Mouse (Mus musculus): ENCODE measurements at regions not wholly inside any gene's neighbourhood (a gene's known extent, or its start where the extent isn't known, plus 50 kb on each side); places are given as distances from the start of the nearest gene placed in this dataset.
A peak's percentile ranks its signal among the peaks of the same experiment; 100 is the strongest.

- DNase-seq (ENCODE audit: low spot score in 2 of 2) = peak; percentile 7
These were observed 439.2 kb downstream of the Tmem182 start for GRCm38 (mm10) chr1:41244627-41245026.

GRCm38 (mm10) chr1:41264214-41264613 is 458.8 kb downstream of the Tmem182 start:
- DNase-seq (ENCODE audit: low spot score in 2 of 2) = no peak

GRCm38 (mm10) chr1:41271111-41271730 is 465.8 kb downstream of the Tmem182 start:
- no peak for DNase-seq (ENCODE audit: low spot score in 2 of 2)

DNA sequence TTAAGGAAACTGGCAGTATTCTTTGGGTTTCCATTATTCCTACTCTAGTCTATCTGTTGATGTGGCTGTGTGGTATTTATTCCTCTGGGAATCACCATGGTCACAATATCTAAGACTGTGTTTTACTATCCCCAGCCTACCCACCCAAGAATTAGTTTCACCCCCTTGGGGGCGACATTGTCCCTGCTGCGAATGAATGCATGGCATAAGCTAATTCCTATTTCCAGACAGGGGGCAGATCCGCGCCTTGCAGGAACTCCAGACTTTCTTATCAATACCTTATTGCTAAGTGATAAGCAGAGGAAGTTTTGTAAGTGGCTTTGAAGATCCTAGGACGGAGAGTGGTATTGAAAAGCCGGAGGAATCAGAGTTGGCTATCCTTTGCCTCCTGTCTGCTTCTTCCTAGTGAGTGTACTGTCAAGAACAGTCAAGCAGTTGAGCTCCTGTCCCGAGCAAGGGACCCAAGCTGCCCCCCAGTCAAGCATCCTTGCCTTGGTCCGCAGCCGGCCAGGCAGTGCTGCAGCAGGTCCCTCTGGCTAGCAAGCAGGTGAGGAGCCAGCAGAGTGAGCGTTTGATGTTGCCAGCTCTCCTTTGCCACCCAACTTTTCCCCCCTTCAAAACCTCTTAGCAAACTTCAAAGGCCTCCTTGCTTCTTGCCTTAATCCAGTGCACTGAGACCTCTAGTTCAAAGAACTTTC is 469.3 kb downstream of the Tmem182 start:
- peak in 1 of 2 experiments; percentile 36 for DNase-seq (ENCODE audit: low spot score in 2 of 2)

DNA sequence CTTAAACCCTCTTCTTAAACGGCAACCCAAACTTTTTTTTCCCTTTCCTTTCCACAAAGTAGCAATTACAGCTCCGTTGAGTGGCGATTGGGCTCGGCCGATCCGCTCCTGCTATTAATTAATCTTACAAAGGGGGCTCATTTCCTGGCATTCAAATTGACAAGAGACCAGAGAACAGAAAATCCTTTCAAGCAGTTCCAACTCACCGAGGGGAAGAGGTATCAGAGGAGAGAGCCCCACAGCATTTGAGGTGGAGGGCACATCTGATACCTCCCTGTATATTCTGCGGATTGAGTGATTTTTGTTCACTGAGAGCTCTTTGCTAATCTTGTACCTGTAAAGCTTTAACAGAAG is 469.8 kb downstream of the Tmem182 start:
- no peak for DNase-seq (ENCODE audit: low spot score in 2 of 2)

GRCm38 (mm10) chr1:41275642-41276041 is 470.2 kb downstream of the Tmem182 start:
- no peak for DNase-seq (ENCODE audit: low spot score in 2 of 2)

GRCm38 (mm10) chr1:41276303-41276702 is 470.9 kb downstream of the Tmem182 start:
- DNase-seq (ENCODE audit: low spot score in 2 of 2) = no peak

GRCm38 (mm10) chr1:41285221-41285620 is 479.8 kb downstream of the Tmem182 start:
- no peak for DNase-seq (ENCODE audit: low spot score in 2 of 2)

DNA sequence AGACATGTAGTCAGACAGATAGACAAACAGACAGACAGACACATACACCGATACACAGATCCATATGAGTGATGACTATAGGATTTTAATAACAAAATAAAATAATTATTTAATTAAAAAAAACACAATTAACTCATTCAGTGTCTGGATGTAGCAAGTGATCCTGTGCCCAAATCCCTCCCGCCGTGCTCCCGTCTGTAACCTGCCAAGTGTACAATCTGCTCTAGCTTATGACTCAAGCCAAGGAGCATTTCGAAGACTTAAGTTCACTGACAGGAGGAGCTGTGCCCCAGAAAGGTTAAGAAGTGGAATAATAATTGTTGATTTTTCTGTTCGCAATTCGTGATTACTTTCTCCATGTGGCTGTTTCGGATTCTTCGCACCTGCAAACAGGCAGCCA is 480.8 kb downstream of the Tmem182 start:
- DNase-seq (ENCODE audit: low spot score in 2 of 2) = no peak

DNA sequence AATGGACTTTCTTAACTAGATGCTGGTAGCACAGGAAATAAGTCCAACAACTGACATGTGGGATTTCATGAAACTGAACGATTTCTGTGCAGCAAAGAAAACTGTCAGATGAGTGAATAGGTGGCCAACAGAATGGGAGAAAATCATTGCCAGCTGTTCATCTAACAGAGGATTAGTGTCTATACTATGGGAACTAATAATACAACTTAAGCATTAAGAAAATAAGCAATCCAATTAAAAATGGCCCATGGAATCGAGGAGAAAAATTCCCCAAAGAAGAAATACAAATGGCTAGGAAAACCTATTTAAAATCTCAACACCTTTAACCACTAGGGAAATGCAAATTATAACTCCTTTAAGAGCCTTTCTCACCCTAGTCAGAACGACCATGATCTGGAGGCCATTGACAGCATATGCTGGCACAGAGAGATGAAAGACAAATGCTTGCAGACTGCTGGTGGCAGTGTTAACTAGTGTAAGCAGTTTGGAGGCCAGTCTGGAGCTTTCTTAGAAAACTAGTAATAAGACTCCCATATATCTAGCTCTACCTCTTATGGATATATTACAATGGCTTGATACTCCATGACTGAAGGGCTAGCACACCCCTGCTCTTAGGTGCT is 521.6 kb downstream of the Tmem182 start:
- DNase-seq (ENCODE audit: low spot score in 2 of 2) = no peak

GRCm38 (mm10) chr1:41349798-41350758 is 544.7 kb downstream of the Tmem182 start:
- no peak for DNase-seq (ENCODE audit: low spot score in 2 of 2)

- DNase-seq (ENCODE audit: low spot score in 2 of 2) = no peak
These were observed 553.7 kb downstream of the Tmem182 start for GRCm38 (mm10) chr1:41359061-41359460.

DNA sequence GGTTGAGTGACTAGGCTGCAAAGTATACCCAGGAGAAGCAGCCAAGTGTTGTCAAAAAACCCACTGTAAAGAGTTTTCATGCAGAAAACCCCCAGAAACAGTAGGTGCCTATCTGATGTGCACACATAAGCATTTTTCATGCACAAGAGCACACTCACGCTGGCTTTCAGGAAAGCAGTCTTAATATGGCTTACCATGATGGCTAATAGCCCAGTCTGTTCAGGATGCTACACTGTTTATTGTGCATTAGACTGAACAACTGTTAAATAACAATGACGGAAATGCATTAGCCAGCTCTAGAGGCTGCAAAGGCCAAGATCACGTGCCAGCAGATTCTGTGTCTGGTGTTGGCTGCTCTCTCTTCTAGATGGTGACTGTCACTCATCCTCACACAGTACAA is 556.1 kb downstream of the Tmem182 start:
- DNase-seq (ENCODE audit: low spot score in 2 of 2) = no peak

- no peak for DNase-seq (ENCODE audit: low spot score in 2 of 2)
These were observed 574.6 kb downstream of the Tmem182 start for GRCm38 (mm10) chr1:41380013-41380412.

- no peak for DNase-seq (ENCODE audit: low spot score in 2 of 2)
These were observed 576.1 kb downstream of the Tmem182 start for GRCm38 (mm10) chr1:41381487-41381886.

GRCm38 (mm10) chr1:41384731-41385130 is 579.3 kb downstream of the Tmem182 start:
- DNase-seq (ENCODE audit: low spot score in 2 of 2) = no peak

- no peak for DNase-seq (ENCODE audit: low spot score in 2 of 2)
These were observed 581.0 kb downstream of the Tmem182 start for GRCm38 (mm10) chr1:41386435-41386834.

DNA sequence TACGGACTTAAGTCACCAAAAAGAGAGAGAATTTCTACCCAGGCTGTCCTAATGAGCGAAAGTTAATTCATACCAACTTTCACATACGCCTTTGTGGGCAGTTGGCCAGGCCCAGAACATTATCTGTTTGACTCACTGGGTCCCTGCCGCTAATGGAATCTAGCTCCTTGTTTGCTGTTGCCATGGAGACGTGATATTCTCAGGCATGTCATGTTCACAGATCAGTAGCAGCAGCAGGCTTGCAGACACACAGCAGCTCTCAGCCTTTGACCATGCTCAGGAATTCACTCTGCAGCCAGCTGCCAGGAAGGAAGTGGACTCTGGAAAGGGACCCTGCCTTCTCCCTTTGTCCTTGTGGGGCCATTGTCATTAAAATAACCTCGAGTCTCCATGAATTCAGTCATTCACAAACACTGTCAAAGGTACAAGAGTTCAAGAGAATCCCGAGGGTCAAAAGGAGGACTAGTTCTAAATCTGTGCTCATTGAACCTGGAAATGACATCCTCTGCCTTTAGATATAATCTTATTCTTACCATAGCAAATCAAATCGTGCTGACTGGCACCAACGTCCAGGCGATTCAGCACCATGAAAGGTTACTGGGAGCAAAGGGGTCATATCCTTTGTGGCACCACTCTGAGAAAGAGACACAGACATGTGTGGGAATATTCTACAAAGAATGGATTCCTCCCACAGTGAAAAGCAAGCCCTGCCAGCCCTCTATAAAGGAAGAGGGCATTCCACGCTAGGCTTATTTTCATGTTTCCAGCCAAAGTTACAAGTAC is 584.9 kb downstream of the Tmem182 start:
- peak; percentile 23 to 28 for DNase-seq (ENCODE audit: low spot score in 2 of 2)

- DNase-seq (ENCODE audit: low spot score in 2 of 2) = no peak
These were observed 585.7 kb downstream of the Tmem182 start for GRCm38 (mm10) chr1:41391071-41391470.

- no peak for DNase-seq (ENCODE audit: low spot score in 2 of 2)
These were observed 587.9 kb downstream of the Tmem182 start for GRCm38 (mm10) chr1:41393287-41393686.

DNA sequence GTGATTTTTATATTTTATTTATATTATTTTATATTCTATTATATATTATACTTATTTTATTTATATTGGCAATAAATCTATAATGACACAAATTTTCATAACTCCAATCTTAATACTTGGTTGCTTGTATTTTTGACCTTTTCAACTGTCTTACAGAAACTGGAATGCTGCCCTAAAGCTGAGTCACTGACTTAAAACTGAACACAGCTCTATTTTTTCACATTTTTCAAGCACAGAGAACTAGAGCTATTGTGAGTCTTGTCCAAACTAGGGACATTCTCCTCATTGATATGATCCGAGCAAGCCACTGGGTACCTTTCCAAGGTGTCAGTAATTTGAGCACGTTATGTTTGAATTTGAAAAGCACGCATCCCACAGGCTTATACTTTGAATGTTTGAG is 589.7 kb downstream of the Tmem182 start:
- DNase-seq (ENCODE audit: low spot score in 2 of 2) = no peak
